Mouse (Mus musculus) limb, embryonic 11.5 days (tissue): ENCODE data around the gene Gm6583. TPM values are rescaled to one million over a fixed set of nuclear protein-coding genes. Genes with fewer than 3 reads are reported as not detected.
A peak's percentile ranks its signal among the peaks of the same experiment; 100 is the strongest.

Experiments
- ATAC-seq: fragments of 200-750 bp; cut with Nextera tagmentation; 2 replicates; pipeline ENCODE4 v1.8.0; 2017; ENCODE audit warnings: low read depth; ENCODE audit not compliant: insufficient number of reproducible peaks, low FRiP score, low TSS enrichment
- DNase-seq: peaks from one replicate; pipeline ENCODE4 v3.0.0-alpha.2; 2015; ENCODE audit warnings: low spot score
- H3K27ac ChIP-seq: fragments of 300-500 bp; sonication (generic); replicated peaks from 2 replicates; pipeline ENCODE4 v1.5.1; 2014; ENCODE audit warnings: low read depth, mild to moderate bottlenecking, low read length
- H3K27me3 ChIP-seq: fragments of 300-500 bp; sonication (generic); 2 replicates; pipeline ENCODE4 v1.6.1; 2014; ENCODE audit warnings: mild to moderate bottlenecking, low read length, mixed read lengths; ENCODE audit not compliant: control insufficient read depth, insufficient read depth
- H3K36me3 ChIP-seq: fragments of 300-500 bp; sonication (generic); 2 replicates; pipeline ENCODE4 v1.6.1; 2014; ENCODE audit warnings: mild to moderate bottlenecking, low read length, moderate library complexity, mixed read lengths; ENCODE audit not compliant: control insufficient read depth, insufficient read depth
- H3K4me1 ChIP-seq: fragments of 300-500 bp; sonication (generic); 2 replicates; pipeline ENCODE4 v1.6.1; 2014; ENCODE audit warnings: low read length, mixed read lengths; ENCODE audit not compliant: control insufficient read depth, insufficient read depth
- H3K4me2 ChIP-seq: fragments of 300-500 bp; sonication (generic); 2 replicates; pipeline ENCODE4 v1.6.1; 2014; ENCODE audit warnings: low read depth, mild to moderate bottlenecking, moderate library complexity; ENCODE audit not compliant: severe bottlenecking
- H3K4me3 ChIP-seq: fragments of 300-500 bp; sonication (generic); 2 replicates; pipeline ENCODE4 v1.5.1; 2014; ENCODE audit warnings: low read depth, low read length
- H3K9ac ChIP-seq: fragments of 300-500 bp; sonication (generic); 2 replicates; pipeline ENCODE4 v1.6.1; 2014; ENCODE audit warnings: mild to moderate bottlenecking, low read length
- H3K9me3 ChIP-seq: fragments of 300-500 bp; sonication (generic); 2 replicates; pipeline ENCODE4 v1.6.1; 2016; ENCODE audit warnings: low read length; ENCODE audit not compliant: control insufficient read depth
- WGBS: fragments of 180-500 bp; shearing (Covaris S2); extraction: QIAGEN DNeasy Blood & Tissue Kit; methylation state at CpG from one replicate; pipeline ENCODE4 v1.1.7; 2014; 5-methylcytosine and 5-hydroxymethylcytosine counted together
- polyA plus RNA-seq: library from polyadenylated mRNA; unstranded; fragments of >200 nt; fragmentation: Nextera tagmentation; extraction: Ambion mirVana; gene quantifications from 2 replicates; pipeline ENCODE4 v1.2.1, GENCODE M21; 2014

Gene Gm6583
- polyA plus RNA-seq, 1 experiment from 2014 or later = 0.12 TPM

DNA sequence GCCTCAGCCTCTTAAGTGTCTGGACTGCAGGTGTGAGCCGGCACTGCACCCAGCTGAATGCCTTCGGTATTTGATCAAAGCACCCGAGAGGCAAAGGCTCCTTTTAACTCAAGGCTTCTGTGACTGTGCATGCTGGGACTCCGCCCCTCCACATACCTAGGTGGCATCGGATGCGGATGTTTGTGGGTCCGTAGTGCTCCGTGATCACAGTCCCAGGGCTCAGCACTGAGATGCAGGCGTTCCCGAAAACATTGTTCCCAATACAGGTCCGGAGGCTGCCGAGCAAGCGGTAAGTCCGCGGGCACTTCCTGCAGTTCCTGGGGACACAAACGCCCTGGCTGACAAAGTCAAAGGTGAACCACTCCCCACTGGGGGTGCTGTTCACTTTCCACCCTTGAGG, 35.2 kb upstream of the Gm6583 start:
- 56% methylated on average over 16 of the region's 16 CpGs for WGBS
- H3K9me3 ChIP-seq = no peaks in the 10 kb centered on the region
- ATAC-seq (no peak), DNase-seq (no peak)
- H3K4me3 ChIP-seq = no peak overlapping the region
- no peaks in the 10 kb centered on the region for H3K27me3 ChIP-seq
- H3K4me1 ChIP-seq = peaks cover 2% of the 10 kb centered on the region
- no peak overlapping the region for H3K9ac ChIP-seq
- H3K27ac ChIP-seq = no peak overlapping the region
- H3K4me2 ChIP-seq = no peak overlapping the region
- H3K36me3 ChIP-seq = no peaks in the 10 kb centered on the region

DNA sequence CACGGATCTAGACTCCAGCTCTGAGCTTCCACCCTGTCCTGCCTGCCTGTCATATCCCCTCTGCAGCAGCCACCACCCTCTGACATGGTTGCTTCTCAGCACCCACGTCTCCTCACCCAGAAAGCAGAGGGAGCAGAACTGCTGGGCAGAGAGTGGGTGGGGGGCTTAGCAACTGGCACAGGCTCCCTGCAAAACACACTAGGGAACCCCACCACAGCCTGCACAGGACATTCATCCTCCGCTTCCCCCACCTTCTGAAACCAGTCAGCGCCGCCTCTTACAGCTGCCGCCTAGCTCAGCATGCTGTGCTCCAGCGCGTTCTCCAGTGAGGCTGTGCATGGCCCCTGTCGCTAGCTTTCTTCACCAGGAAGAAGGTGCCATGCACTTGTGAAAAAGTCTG, 33.5 kb upstream of the Gm6583 start:
- WGBS = 75% methylated on average over 9 of the region's 9 CpGs
- DNase-seq (no peak), ATAC-seq (no peak)
- no peaks in the 10 kb centered on the region for H3K9me3 ChIP-seq
- no peak overlapping the region for H3K4me3 ChIP-seq
- H3K27ac ChIP-seq = no peak overlapping the region
- no peaks in the 10 kb centered on the region for H3K27me3 ChIP-seq
- peaks cover 2% of the 10 kb centered on the region for H3K4me1 ChIP-seq
- no peaks in the 10 kb centered on the region for H3K36me3 ChIP-seq
- no peak overlapping the region for H3K9ac ChIP-seq
- H3K4me2 ChIP-seq = no peak overlapping the region

DNA sequence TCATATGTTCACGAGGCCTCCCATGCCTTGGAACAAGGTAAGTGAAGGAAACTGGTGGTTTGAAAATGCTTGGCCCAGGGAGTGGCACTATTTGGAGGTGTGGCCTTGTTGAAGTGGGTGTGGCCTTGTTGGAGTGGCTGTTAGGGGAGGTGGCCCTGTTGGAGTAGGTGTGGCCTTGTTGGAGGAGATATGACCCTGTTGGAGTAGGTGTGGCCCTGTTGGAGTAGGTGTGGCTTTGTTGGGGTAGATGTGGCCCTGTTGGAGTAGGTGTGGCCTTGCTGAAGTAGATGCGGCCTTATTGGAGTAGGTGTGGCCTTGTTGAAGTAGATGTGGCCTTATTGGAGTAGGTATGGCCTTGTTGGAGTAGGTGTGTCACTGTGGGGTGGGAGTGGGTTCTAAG, 30.1 kb upstream of the Gm6583 start:
- 80% methylated on average over 2 of the region's 2 CpGs for WGBS
- Histone ChIP-seq H3K36me3 (no peaks in the 10 kb centered on the region), H3K9ac (no peak overlapping the region), H3K9me3 (no peaks in the 10 kb centered on the region), H3K4me1 (no peaks in the 10 kb centered on the region), H3K27me3 (no peaks in the 10 kb centered on the region), H3K4me2 (no peak overlapping the region), H3K27ac (no peak overlapping the region), H3K4me3 (no peak overlapping the region)
- no peak for DNase-seq
- ATAC-seq = peak; percentile 19; the same call in 1 of the 2 replicates

DNA sequence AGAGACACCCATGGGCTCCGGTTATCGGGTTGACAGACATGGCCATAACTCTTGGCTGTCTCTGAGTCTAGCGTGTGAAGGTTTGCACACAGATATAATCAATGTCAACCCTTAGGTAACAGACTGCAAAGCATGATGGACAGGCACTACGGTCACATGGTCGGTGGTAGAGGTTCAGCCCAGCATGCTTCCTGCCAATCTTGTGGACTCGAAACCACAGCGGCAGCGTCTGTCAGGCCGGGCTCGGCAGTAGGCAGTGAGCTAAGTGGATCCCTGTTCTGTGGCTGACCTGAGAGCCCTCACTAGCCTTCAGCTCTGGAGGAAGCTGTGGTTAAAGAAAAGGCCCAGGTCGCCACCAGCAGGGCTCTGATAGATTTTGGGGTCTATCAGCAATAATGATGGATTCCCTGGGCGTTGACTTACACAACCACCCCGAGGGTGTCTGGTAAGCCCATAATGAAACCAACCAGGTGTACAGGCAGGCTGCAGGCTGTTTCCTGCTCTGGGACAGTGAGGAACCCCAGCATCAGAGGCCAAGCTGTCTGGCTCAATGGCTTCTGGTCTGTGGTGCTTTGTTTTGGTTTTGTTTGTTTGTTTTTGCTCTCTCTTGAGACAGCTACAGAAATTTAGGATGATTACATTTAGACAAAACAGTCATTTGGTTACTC, 29.1 kb upstream of the Gm6583 start:
- no peak for ATAC-seq
- Histone ChIP-seq H3K36me3 (no peaks in the 10 kb centered on the region), H3K4me3 (no peak overlapping the region), H3K4me2 (no peak overlapping the region), H3K27ac (no peak overlapping the region), H3K4me1 (no peaks in the 10 kb centered on the region), H3K9me3 (no peaks in the 10 kb centered on the region), H3K27me3 (no peaks in the 10 kb centered on the region), H3K9ac (no peak overlapping the region)
- 94% methylated on average over 13 of the region's 13 CpGs for WGBS
- DNase-seq = no peak

DNA sequence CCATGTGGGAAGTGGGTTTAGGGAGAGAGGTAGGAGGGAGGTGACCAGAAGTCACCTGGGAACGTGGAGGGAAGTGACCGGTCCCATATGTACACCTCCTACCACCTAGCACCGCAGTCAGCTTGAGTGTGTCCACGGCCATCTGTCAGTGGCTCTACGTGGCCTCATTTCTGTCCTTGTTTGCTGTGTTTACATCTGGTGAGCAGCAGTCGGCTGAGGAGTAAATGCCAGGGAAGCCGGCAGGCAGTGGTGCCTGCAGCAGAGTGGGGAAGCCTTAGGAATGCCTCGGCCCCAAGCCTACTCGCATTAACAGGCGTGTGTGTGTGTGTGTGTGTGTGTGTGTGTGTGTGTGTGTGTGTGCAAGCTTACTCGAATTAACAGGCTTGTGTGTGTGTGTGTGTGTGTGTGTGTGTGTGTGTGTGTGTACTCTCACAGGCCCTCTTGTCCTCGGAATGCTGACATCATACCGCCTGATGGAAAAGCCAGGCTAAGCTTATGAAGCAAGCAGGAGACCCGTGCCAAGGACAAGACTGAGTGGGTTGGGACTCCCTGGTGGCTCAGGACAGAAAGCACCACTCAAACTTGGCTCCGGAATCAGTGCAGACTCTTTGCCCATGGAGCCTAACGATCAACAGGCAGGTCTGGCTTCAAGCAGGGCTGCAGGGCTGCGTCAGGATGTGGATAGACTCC, 27.0 kb upstream of the Gm6583 start:
- WGBS = 58% methylated on average over 17 of the region's 17 CpGs
- DNase-seq = no peak
- Histone ChIP-seq H3K4me1 (no peaks in the 10 kb centered on the region), H3K4me2 (no peak overlapping the region), H3K4me3 (no peak overlapping the region), H3K9ac (no peak overlapping the region), H3K36me3 (peaks cover 3% of the 10 kb centered on the region; the same call in 1 of the 2 replicates), H3K9me3 (no peaks in the 10 kb centered on the region), H3K27ac (no peak overlapping the region), H3K27me3 (no peaks in the 10 kb centered on the region)
- no peak for ATAC-seq

DNA sequence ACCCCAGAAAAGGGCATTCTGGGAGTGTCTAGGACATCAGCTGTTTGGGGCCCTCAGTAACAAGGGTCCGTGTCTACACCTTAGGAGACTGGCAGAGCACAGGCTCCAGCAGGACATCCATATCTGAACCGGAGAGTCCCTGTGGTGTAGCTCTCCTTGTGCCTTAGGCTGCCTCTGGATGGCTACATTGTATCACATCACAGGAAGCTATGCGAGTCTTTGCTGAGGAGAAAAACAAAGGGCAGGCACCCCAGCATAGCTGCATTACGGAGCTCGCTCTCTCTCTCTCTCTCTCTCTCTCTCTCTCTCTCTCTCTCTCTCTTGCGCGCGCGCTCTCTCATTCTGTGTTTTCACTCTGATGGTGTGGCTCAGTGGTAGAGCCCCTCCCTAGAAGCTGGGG, 26.2 kb upstream of the Gm6583 start:
- Histone ChIP-seq H3K9me3 (no peaks in the 10 kb centered on the region), H3K4me2 (no peak overlapping the region), H3K27me3 (no peaks in the 10 kb centered on the region), H3K4me1 (no peaks in the 10 kb centered on the region), H3K4me3 (no peak overlapping the region), H3K36me3 (peaks cover 3% of the 10 kb centered on the region; the same call in 1 of the 2 replicates), H3K27ac (no peak overlapping the region), H3K9ac (no peak overlapping the region)
- ATAC-seq = no peak
- no peak for DNase-seq
- 87% methylated on average over 9 of the region's 9 CpGs for WGBS

DNA sequence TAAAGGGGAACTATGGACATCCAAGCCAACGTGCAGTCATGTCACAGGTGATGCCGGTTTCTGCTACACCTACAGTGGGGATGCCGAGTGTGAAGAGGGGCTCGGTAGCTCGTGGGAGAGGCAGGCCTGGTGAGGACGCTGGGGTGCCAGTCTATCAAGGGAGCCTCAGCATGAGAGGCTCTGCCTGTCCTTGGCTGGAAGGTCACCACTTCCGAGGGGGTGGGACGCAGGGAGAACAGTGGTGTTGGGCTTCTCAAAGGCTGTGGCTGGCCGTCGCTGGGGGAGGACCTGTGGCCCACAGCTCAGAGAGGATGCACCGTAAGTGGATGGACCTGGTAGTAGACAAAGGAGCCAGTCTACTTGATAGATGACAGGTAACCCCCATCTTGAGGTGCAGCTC, 25.3 kb upstream of the Gm6583 start:
- peaks cover 3% of the 10 kb centered on the region; the same call in 1 of the 2 replicates for H3K36me3 ChIP-seq
- no peaks in the 10 kb centered on the region for H3K9me3 ChIP-seq
- WGBS = 87% methylated on average over 11 of the region's 11 CpGs
- H3K4me2 ChIP-seq = no peak overlapping the region
- no peak overlapping the region for H3K27ac ChIP-seq
- ATAC-seq (no peak), DNase-seq (no peak)
- no peaks in the 10 kb centered on the region for H3K4me1 ChIP-seq
- no peaks in the 10 kb centered on the region for H3K27me3 ChIP-seq
- H3K4me3 ChIP-seq = no peak overlapping the region
- no peak overlapping the region for H3K9ac ChIP-seq

DNA sequence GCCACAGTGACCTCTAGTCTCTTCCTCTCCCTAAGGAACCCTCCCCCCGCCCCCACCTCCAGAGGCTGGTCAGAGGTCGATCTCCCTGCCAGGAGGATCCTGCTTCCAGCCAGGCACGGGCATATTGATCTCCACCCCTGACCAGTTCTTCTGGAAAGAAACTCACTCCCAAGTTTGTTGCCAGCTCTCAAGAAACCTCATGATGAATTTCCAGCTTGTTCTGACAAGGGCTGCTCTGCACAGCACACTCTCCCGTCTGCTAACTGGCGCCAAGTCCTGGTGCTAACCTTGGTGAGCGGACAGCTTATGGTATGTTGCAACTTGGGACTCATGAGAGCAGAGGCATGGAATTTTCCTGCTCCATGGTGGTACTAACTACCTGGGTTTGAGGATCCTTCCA, 22.9 kb upstream of the Gm6583 start:
- no peak overlapping the region for H3K4me3 ChIP-seq
- no peak overlapping the region for H3K4me2 ChIP-seq
- 81% methylated on average over 6 of the region's 6 CpGs for WGBS
- H3K9me3 ChIP-seq = no peaks in the 10 kb centered on the region
- H3K9ac ChIP-seq = no peak overlapping the region
- no peak for ATAC-seq
- H3K27me3 ChIP-seq = no peaks in the 10 kb centered on the region
- no peaks in the 10 kb centered on the region for H3K4me1 ChIP-seq
- H3K36me3 ChIP-seq = peaks cover 8% of the 10 kb centered on the region; the same call in 1 of the 2 replicates
- no peak for DNase-seq
- no peak overlapping the region for H3K27ac ChIP-seq
